Mouse (Mus musculus) cerebral cortex, adult 2 months (tissue): ENCODE data around the gene Ppp4r2.

Experiments
- WGBS: fragments of 180-500 bp; shearing (Covaris S2); methylation state at CpG from one replicate; pipeline ENCODE4 v1.1.7; 2018; 5-methylcytosine and 5-hydroxymethylcytosine counted together

Gene Ppp4r2

GRCm38 (mm10) chr6:100883233-100883632, 49.8 kb downstream of the Ppp4r2 start:
- WGBS, result 67% methylated on average over 13 of the region's 13 CpGs

DNA sequence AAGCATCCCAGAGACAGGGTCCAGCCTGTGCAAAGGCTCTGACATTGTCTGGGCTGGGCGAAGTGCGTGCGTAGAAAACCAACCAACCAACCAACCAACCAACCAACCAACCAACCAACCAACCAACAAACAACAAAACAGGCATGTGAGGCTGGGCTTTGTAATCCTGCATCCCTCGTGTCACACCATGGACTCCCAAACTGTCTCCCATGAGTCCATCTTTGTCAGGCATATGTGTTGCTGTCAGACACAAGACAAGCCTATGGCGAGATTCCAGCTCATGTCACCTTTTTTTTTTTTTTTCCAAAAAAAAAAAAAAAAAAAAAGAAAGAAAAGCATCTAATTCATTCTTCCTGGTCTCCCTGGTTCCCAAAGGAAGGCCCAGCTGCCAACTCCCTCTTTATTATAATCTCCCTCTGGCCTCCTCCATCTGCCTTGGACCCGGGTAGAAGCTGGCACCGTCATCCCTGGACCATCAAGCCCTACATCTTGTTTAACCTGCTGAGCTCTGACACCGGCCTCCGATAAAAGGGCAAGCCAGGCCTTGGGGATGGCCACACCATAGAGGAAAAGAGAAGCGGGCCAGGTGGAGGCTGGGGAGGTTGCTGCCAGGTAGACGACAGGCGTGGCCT, 51.3 kb downstream of the Ppp4r2 start:
- 84% methylated on average over 12 of the region's 12 CpGs for WGBS

- WGBS, result 51% methylated on average over 7 of the region's 7 CpGs
Observed at GRCm38 (mm10) chr6:100885376-100885775, 52.0 kb downstream of the Ppp4r2 start.

GRCm38 (mm10) chr6:100887012-100887411, 53.6 kb downstream of the Ppp4r2 start:
- WGBS, result 87% methylated on average over 9 of the region's 9 CpGs

DNA sequence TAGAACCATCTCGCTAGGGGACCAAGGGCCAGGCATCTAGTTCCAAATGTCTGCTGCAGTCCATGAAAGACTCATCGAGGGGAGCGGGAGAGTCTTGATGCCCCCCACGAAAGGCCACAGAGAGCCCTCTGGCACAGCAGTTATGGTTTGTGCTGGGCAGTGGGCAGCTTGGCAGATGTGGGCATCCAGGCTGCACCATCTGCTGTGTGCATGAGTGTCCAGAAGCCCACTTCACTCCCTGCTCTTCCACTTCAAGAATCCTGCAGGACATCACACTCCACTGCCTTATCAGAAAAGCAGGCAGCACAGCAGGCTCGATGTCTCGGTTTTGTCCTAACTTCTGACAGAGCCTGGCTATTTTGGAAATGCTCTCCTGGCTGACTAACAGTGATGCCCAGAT, 55.9 kb downstream of the Ppp4r2 start:
- 82% methylated on average over 6 of the region's 6 CpGs for WGBS

- WGBS, result 33% methylated on average over 4 of the region's 4 CpGs
Observed at GRCm38 (mm10) chr6:100892489-100892888, 59.1 kb downstream of the Ppp4r2 start.

DNA sequence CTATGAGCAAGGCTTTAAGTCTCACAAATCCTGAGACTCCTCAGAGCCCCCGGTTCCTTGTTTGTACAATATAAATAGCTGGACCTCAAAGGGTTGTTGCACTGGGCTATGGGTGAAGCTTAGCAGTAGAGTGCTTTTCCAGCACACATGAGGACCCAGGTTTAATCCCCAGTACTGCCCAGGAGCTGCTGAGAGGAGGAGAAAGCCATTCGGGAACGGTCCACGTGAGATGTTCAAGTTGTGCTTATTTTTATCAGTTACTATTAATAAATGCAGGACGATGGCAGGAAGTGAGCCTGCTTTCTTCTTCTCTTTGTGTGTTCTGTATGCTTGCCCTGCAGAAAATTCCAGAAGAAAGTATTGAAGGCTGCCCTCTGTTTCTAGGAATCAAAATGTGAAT, 59.7 kb downstream of the Ppp4r2 start:
- 51% methylated on average over 5 of the region's 5 CpGs for WGBS

DNA sequence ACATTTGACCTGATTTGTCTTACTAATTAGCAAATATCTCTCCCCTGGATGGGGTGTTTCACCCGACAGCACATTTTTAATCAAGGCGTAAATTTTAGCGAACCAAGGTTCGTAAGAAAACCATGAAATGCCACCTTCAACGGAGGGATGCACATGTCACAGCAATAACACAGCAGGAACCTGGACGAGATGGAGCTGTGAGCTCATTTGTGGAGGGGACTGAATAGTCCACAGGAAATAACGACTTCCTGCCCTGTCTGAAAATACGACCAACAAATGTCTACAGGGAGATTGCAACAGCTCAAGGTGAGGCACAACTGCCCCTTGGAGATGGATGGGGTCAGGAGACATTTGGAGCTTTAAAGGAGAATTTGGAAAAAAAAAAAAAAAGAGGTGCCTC, 61.8 kb downstream of the Ppp4r2 start:
- WGBS, result 72% methylated on average over 8 of the region's 8 CpGs

DNA sequence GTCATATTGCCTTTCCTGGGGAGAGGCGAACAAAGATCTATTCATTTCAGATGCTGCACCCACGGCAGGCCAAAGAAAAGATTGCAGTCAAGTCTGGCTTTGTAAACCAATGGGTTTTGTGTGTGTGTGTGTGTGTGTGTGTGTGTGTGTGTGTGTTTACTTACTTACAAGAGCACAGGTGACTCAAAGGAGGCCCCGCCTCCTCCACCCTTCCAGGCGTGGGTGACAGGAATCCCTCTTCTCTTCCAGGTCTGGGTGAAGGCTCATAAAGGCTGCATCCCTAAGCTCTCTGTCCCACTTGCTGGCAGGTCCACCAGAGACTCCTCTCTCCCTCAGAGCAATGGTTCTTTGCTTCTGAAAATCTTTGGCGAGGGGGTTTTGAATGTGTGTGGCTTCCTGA, 63.5 kb downstream of the Ppp4r2 start:
- 82% methylated on average over 5 of the region's 5 CpGs for WGBS

- WGBS, result 71% methylated on average over 5 of the region's 5 CpGs
Observed at GRCm38 (mm10) chr6:100904463-100904862, 71.0 kb downstream of the Ppp4r2 start.

DNA sequence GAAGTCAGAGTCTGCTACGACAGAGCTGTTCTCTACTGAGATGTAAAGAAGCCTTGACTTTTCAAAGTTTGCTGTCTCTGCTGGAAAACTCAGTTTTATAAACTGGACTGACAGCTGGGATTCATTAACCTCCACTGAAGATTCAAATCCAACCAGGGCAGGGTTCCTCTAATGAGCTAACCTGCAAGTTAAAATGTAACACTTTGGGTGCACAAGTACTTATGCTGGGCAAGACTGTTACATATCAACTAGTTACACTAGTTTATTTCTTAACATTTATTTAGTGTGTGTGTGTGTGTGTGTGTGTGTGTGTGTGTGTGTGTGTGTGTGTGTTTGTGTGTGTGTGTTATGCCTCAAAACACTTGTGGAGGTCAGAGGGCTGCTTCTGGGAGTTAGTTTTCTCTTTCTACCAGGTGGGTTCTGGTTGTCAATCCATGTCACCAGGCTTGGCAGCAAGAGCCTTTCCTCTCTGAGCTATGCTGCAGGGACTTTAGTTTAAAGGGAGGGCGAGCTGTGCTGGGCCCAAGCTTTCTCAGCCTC, 76.8 kb downstream of the Ppp4r2 start:
- 83% methylated on average over 2 of the region's 2 CpGs for WGBS
